Mouse (Mus musculus) stomach, embryonic 15.5 days (tissue): ENCODE data around the gene Ndufa12. TPM values are rescaled to one million over a fixed set of nuclear protein-coding genes. Genes with fewer than 3 reads are reported as not detected.

Source experiments
- ATAC-seq: fragments of 200-750 bp; cut with Nextera tagmentation; 2 replicates; pipeline ENCODE4 v1.8.0; 2017; ENCODE audit warnings: low read depth, moderate number of reproducible peaks, moderate TSS enrichment; ENCODE audit not compliant: insufficient read depth, low FRiP score
- H3K27ac ChIP-seq: fragments of 300-500 bp; sonication (generic); 2 replicates; pipeline ENCODE4 v1.5.1; 2015; ENCODE audit warnings: mild to moderate bottlenecking, inconsistent platforms
- H3K27me3 ChIP-seq: fragments of 300-500 bp; sonication (generic); replicated peaks from 2 replicates; pipeline ENCODE4 v1.6.1; 2015; ENCODE audit warnings: inconsistent platforms
- H3K36me3 ChIP-seq: fragments of 300-500 bp; sonication (generic); 2 replicates; pipeline ENCODE4 v1.6.1; 2015; ENCODE audit warnings: inconsistent platforms
- H3K4me1 ChIP-seq: fragments of 300-500 bp; sonication (generic); 2 replicates; pipeline ENCODE4 v1.6.1; 2015; ENCODE audit warnings: inconsistent platforms
- H3K4me2 ChIP-seq: fragments of 300-500 bp; sonication (generic); 2 replicates; pipeline ENCODE4 v1.6.1; 2015; ENCODE audit warnings: mild to moderate bottlenecking, inconsistent platforms
- H3K4me3 ChIP-seq: fragments of 300-500 bp; sonication (generic); replicated peaks from 2 replicates; pipeline ENCODE4 v1.5.1; 2015; ENCODE audit warnings: inconsistent platforms
- H3K9ac ChIP-seq: fragments of 300-500 bp; sonication (generic); 2 replicates; pipeline ENCODE4 v1.6.1; 2015; ENCODE audit warnings: inconsistent platforms
- H3K9me3 ChIP-seq: fragments of 300-500 bp; sonication (generic); 2 replicates; pipeline ENCODE4 v1.6.1; 2016; ENCODE audit warnings: inconsistent platforms
- WGBS: fragments of 180-500 bp; shearing (Covaris S2); methylation state at CpG from one replicate; pipeline ENCODE4 v1.1.7; 2015; 5-methylcytosine and 5-hydroxymethylcytosine counted together
- polyA plus RNA-seq: library from polyadenylated mRNA; unstranded; fragments of >200 nt; fragmentation: Nextera tagmentation; extraction: Ambion mirVana; gene quantifications from 2 replicates; pipeline ENCODE4 v1.2.1, GENCODE M21; 2015

Gene Ndufa12
- polyA plus RNA-seq, 1 experiment from 2014 or later, result 457 TPM

GRCm38 (mm10) chr10:94265656-94266542 is 67.4 kb downstream of the Ndufa12 start:
- no peak for ATAC-seq

More at GRCm38 (mm10) chr10:94265656-94266542, 67.4 kb downstream of the Ndufa12 start:
- Histone ChIP-seq H3K4me3 (no peak overlapping the region), H3K4me1 (no peaks in the 10 kb centered on the region), H3K9ac (no peak overlapping the region), H3K9me3 (no peaks in the 10 kb centered on the region), H3K4me2 (no peak overlapping the region), H3K36me3 (no peaks in the 10 kb centered on the region), H3K27ac (no peak overlapping the region), H3K27me3 (no peaks in the 10 kb centered on the region)
- 71% methylated on average over 17 of the region's 17 CpGs for WGBS

Other genes with a start within 250 kb of the Ndufa12 start
- 21.1 and 22.6 TPM in 2 replicates for gene Vezt, start 162.9 kb upstream of the Ndufa12 start, polyA plus RNA-seq
- gene Fgd6, start 162.7 kb upstream of the Ndufa12 start, polyA plus RNA-seq, result 3.1 and 3.6 TPM in 2 replicates
- 8.7 and 10.3 TPM in 2 replicates for gene Nr2c1, start 50.7 kb upstream of the Ndufa12 start, polyA plus RNA-seq
- not detected in 2 replicates for gene Gm4792, start 100.0 kb downstream of the Ndufa12 start, polyA plus RNA-seq
- gene Tmcc3, start 113.2 kb downstream of the Ndufa12 start, polyA plus RNA-seq, result 9.1 and 9.9 TPM in 2 replicates